7 mouse cellular contexts compared by ENCODE assay signal in the genomic region with DNA sequence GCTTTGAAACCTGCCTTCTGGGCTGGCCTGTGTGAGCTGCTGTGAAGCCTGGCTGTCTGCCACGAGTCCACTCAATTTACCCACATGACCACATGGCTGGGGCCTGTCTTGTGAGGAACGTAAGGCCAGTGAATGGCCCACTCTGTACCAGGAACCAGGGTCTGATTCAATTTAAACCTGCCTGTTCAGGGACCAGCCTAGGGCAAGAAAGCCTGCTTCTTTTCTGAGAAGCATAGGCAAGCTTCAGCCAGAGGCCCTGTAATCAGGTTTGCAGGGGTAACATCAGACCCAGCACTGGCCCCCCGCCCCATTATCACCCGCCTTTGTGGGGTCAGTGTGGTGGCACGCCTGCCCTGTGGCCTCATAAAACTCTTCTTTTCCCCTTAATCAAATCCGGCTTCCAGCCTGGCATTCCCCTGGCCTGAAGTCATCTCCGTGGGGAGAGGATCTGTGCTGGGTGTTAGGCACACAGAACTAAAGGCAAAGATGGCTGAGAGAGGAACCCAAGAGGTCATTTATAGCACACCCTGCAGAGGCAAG.
DNase-seq lines count a peak whose midpoint lies in the region; ATAC-seq and TF ChIP-seq lines count a peak whose summit lies in the region.

No protein-coding gene starts in this region.

- peak; percentile 17 for ATAC-seq in Patski
- peak; percentile 72; the same call in 1 of the 2 replicates for ATAC-seq in heart, embryonic 12.5 days (ENCODE audit: insufficient number of reproducible peaks, low FRiP score)
- peak; percentile 72 for ATAC-seq in midbrain, embryonic 15.5 days (replicated peaks)

- in situ Hi-C loops in Patski (cut with MboI; ENCODE audit: low pct_unique_long_range_greater_than_20kb) = no loop called here

- H3K4me2 ChIP-seq in heart, embryonic 12.5 days = no peak overlapping the region
- H3K4me2 ChIP-seq in midbrain, embryonic 15.5 days = no peak overlapping the region

- H3K9me3 ChIP-seq in heart, embryonic 12.5 days (replicated peaks) = no peaks in the 10 kb centered on the region
- H3K9me3 ChIP-seq in midbrain, embryonic 15.5 days = no peaks in the 10 kb centered on the region

- peaks cover 13% of the 10 kb centered on the region for H3K4me1 ChIP-seq in heart, embryonic 12.5 days (replicated peaks)
- peaks cover 12% of the 10 kb centered on the region for H3K4me1 ChIP-seq in midbrain, embryonic 15.5 days

- no peak for TF ChIP-seq CTCF in Patski (IDR thresholded peaks at IDR 0.05)

- no peaks in the 10 kb centered on the region for H3K27me3 ChIP-seq in Patski
- no peaks in the 10 kb centered on the region for H3K27me3 ChIP-seq in heart, embryonic 12.5 days (replicated peaks)
- H3K27me3 ChIP-seq in midbrain, embryonic 15.5 days (replicated peaks) = no peaks in the 10 kb centered on the region

- WGBS in heart, embryonic 12.5 days = 28% methylated on average over 7 of the region's 7 CpGs
- 60% methylated on average over 7 of the region's 7 CpGs for WGBS in midbrain, embryonic 15.5 days

- H3K36me3 ChIP-seq in heart, embryonic 12.5 days = no peaks in the 10 kb centered on the region
- no peaks in the 10 kb centered on the region for H3K36me3 ChIP-seq in midbrain, embryonic 15.5 days (replicated peaks)

- DNase-seq in Patski (ENCODE audit: low read depth, low spot score) = no peak
- peak; percentile 43 for DNase-seq in adrenal gland, postnatal 36 days
- peak; percentile 47 for DNase-seq in kidney, postnatal 14 days
- no peak for DNase-seq in ovary, postnatal 10 days (ENCODE audit: low spot score)
- no peak for DNase-seq in thymus, postnatal 25 days

- POLR2A ChIA-PET in Patski (lab: Charles Lee) = no interaction called here

- H3K27ac ChIP-seq in heart, embryonic 12.5 days (ENCODE audit: poor library complexity, severe bottlenecking) = peak overlapping the region; percentile 66
- H3K27ac ChIP-seq in midbrain, embryonic 15.5 days = no peak overlapping the region

- peak overlapping the region; percentile 40; the same call in 1 of the 2 replicates for H3K9ac ChIP-seq in heart, embryonic 12.5 days
- H3K9ac ChIP-seq in midbrain, embryonic 15.5 days = no peak overlapping the region

- no peak overlapping the region for H3K4me3 ChIP-seq in heart, embryonic 12.5 days
- no peak overlapping the region for H3K4me3 ChIP-seq in midbrain, embryonic 15.5 days

- CTCF ChIA-PET in Patski (lab: Charles Lee) = no interaction called here

Comparison
In these comparisons a context has a peak if more than half of its experiments do, and no peak if none do; other contexts are left out.
1. ATAC-seq: peak in every context shown above with its lines; median percentile 72 in heart, embryonic 12.5 days; 72 in midbrain, embryonic 15.5 days; 17 in Patski.
2. DNase-seq: peak in adrenal gland, postnatal 36 days (2 of 2) and kidney, postnatal 14 days (single experiment); none in Patski (single experiment), ovary, postnatal 10 days (single experiment) and thymus, postnatal 25 days (single experiment).